Mouse (Mus musculus) right cerebral cortex, adult 2 months (tissue): ENCODE results near the gene Sult4a1.
A peak's percentile ranks its signal among the peaks of the same experiment; 100 is the strongest.
"Not testable (repeated sequence)": the region's sequence is repeated elsewhere in the genome, so short reads cannot be mapped to it uniquely, and the experiment has no call there.

Source experiments
- DNase-seq, 2 experiments: peaks; one replicate each; pipeline ENCODE4 v3.0.0; 2021 to 2022; ENCODE audit warnings: low spot score in 2 of 2

Gene Sult4a1

DNA sequence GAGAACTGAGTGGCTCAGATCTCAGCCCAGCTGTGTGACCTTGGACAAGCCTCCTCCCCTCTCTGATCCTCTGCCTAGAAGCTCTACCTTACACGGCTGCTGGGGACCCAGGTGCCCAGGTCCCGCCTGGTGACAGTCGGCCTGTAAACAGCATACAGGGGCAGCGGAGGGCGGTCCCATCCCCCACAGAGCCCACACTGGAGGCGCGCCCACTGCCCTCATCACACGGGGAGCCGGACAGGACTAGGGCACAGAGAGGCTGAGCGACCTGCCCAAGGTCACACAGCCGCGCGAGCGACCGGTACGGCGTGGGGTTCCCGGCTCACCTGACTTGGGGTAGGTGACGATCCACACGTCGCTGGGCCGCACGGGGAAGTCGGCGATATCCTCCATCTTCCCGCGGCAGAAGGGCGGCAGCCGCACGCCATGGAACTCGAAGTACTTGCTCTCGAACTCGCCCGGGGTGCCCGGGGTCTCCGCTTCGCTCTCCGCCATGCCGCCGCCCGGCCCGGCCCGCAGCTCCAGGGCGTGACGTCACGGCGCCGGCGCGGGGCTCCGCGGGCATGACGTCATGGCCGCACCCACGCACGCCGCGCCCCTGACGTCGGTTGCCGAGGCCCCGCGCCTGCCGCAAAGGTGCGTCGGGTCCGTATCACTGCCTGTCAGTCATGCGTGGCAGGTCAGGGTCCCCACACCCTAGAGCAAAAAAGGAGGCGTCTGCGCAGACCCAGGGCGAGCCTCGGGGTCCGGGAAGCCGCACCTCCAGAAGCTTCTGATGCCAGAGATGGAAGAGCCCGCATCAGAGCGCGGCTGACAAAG lies at the start of gene Sult4a1:
Gene Sult4a1 (minus strand): TSS at position 650 of the 819 bp plus-strand sequence.
- peak; percentile 61 to 68 for DNase-seq

DNA sequence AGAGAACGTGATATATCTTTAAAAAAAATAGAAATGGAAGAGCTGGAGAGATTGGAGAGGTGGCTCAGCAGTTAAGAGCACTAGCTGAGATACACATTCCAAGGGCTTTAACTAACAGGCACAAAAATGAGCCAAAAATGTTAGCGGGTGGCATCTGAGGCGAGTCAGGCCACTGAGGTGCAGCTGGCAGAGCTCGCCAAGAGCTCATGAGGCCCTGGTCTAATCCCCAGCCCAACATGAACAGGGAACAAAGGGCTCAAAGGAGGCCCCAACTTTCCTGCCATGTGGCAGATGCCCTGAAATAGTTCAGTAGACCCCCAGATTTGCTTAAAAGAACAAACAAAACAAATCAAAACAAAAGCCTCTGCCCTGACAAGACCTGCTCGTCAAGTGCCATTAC lies 35.4 kb upstream of the Sult4a1 start:
- no peak for DNase-seq

DNA sequence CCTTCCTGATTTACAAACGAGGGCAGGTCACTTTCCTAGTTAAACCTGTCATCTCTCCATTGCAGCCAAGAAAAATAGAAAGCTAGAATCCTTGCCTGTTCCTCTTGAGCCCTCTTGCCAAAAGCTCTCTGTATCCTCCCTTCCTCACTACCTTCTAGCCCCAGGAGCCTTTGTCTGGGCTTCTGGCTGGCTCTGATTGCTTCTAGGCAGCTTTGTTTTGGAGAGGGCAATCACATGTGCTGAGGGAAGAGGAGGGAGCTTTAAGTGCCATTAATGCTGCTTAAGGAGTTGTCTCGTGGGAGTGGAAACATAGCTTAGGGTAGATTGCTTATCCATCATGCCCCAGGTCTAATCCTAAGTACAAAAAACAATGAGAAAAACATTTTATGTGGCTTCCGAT lies 34.6 kb upstream of the Sult4a1 start:
- DNase-seq, result no peak

DNA sequence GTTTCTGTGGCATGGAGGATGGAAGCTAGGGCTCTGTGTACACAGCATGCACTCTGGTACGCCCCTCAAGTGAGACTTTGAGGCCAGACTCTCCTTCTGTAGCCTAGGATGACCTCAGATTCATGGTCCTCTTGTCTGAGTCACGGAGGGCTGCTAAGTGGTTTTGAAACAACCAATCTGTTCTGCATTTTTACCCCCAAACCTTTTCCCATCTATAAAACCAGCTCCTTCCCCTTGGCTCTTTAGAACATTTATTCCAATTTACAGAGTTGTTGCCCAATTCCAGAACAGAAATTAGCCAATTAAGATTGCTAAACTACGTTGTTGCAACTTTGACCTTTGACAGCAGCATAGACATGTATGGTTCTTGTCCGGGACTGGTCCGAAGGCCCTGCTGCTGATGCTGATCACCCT lies 34.0 kb upstream of the Sult4a1 start:
- no peak for DNase-seq

DNA sequence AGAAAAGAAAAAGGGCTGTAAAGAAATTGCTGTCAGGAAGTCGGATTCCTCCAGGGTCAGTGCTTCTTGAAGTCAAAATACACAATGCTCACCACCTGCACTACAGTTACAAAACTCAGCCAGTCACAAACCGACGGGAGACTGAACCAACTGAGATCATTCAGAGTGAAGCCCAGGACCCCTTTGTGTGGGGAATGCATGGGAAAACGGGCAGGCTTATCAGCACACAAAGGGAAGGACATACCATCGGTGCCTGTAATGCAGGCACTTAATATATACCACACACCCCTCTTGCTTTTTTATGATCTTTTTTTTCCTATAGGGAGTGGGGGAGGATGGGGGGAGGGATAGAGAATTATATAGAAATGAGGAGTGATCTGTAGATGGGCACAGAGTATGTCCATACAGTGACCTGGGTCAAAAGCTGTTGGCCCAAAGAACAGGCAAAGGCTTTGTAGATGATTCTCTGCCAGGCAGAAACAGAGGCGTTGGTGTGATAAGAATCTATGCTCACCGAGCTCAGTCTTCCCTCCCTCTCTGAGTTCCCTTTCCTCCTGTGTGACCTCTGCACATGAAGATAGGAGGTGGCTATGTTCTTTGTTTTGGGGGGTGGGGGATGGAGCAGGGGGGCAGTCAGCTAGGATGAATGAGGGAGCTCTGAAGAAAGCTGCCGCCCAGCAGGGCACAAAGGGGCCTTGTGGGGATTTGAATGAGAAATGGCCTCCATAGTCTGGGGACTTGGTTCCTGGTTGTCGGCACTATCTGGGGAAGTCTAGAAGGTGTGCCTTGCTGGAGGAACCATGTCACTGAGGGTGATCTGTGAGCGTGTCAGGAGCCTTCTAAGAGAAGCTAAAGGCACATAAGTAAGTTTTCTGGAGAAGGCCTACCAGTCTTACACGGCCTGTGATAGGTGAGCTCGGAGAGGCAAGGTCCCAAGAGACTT lies 31.2 kb upstream of the Sult4a1 start:
- DNase-seq, result no peak

DNA sequence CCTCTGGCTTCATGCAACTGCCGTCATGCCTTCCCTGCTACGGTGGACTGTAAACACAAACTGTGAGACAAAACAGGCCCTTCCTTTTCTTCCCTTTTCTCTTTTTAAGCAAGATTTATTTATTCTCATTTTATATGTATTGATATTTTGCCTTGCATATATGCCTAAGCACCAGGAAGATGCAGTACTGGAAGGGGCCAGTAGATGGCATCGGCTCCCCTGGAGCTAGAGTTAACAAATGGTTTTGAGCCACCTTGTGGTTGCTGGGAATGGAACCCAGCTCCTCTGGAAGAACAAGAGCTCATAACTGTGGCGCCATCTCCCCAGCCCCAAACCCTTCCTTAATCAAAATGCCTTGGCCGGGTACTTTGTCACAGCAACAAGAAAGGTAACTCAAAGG lies 29.9 kb upstream of the Sult4a1 start:
- no peak for DNase-seq

DNA sequence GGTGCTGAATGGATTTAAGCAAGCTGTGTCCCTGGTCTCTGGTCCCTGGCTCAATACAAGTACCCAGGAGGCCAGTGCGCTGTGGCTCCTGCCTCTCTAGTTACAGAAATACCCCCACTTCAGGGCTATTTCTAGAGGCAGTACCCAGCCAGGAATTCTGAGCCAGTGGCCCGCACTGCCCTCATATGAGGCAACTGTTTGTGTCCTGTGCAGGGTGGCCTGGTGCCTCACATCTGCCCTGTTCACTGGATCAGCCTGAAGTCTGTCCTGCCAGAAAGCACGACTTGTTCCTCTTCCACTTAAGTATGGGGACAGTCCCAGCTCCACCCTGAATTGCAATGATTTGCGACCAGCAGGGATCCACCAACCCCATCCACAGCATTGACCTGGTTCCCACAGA lies 27.9 kb upstream of the Sult4a1 start:
- DNase-seq, result no peak

DNA sequence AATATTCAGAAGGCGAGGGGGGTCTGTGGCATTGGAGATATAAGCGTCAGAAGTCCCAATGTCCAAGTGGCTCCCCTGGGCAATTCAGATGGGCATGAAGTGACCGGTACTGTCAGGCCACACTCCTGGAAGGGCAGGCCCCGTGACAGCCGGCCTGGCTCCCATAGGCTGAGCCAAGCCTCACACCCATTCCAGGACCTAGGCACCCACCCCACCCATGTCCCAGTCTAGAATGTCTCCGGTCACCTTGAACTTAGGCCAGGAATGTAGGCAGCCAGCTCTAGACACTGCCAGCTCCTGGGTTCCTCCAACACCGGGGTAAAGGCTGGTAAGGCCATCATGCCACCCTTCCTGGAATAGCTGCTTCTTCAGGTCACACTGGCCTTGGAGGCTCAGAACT lies 26.4 kb upstream of the Sult4a1 start:
- no peak for DNase-seq

DNA sequence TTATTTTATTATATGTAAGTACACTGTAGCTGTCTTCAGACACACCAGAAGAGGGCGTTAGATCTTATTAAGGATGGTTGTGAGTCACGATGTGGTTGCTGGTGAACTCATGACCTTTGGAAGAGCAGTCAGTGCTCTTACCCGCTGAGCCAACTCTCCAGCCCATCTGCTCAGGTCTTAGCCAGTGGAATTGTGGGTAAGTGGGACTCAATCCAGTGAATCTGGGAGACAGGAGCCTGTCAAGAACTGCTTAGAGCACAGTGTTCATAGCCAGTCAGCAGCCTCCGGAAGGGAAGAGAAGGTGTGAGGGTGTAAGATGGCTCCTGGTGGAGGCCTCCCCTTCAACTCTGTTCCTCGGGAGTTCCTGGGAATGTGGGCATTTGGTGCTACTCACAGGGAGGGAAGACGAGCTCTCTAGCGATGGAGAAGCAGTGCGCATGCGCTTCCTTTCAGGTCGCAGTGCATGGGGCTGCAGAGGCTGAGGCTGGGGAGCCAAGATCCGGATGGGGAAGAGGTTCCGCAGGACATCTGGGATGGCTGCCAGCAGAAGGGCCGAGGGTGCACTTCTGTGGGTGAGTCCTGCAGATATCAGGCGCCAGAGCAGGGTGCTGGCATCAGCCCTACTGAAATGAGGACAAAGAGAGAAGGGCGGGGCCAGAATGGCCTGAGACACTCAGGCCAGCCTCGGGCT lies 25.7 kb upstream of the Sult4a1 start:
- no peak for DNase-seq

DNA sequence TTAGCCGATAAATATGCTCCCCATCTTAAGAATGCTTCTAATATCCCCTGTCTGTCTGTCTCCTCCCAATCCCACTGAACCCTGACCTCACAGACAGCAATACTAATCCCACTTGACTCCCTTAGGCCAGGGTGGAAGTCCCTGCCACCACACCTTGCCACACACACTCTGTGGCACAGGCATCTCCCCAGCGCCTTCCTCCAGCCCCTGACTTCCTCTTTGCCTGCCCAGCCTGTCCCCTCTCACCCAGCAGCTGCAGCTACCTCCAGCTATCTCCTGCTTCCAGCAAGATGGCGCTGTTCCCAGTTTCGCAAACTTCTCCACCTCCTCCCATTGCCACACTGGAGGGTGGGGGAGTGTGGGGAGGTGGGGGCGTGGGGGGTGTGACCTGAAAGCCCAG lies 21.3 kb upstream of the Sult4a1 start:
- no peak for DNase-seq

DNA sequence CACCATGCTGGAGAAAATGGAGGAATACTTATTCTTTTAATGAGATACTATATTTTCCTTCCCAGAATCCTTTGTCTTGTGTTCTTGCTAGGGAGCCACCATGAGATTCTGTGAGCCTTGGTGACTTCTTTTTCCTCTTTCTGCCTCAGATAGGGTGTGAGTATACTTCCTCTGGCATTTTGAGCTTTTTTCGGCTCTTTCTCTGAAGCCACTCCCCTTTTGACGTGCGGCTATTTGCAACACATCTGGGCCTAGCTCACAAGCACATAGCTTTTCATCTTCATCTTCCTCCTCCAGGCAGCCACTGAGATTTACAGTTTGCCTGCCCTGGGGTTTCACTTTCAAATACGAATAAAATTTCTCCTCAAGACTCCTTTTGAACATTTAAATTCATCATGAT lies 20.9 kb upstream of the Sult4a1 start:
- DNase-seq, result no peak

DNA sequence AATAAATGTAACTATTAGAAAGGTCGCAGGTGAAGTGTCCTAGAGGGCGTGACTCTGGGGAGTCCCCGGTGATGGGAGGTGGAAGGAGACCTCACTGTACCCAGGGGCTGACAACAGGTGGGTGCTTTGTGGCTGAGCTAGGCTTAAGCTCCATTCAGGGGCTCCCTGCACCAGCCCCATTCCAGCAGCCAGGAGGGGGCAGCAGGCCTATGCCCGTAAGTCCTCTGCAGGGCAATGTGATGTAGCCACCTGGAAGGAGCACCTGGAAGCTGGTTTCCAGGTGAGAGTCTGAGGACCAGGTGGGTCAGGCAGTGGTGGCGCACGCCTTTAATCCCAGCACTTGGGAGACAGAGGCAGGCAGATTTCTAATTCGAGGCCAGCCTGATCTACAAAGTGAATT lies 18.5 kb upstream of the Sult4a1 start:
- DNase-seq, result no peak

DNA sequence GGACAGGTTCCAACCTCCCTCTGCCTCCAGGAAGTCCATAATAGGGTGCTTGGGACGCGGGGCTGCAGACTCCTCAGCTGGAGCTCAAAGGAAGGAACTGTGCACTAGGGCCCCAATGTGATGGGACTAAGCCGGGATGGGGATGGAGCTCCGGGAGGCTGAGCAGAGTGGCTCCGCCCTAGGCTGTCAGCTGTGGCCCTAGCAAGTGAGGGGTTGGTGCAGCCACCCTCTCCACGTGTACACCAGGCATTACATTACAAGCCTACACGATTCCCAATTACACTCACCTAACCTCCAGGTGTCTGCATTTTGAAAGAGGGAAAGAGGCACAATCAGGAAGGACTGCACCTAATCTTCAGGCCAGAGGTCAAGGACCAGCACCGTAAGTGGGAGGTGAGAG lies 17.5 kb upstream of the Sult4a1 start, which contains the start of gene Pnpla5:
Gene Pnpla5 (minus strand): TSS at position 101 of the 400 bp plus-strand sequence.
- no peak for DNase-seq

DNA sequence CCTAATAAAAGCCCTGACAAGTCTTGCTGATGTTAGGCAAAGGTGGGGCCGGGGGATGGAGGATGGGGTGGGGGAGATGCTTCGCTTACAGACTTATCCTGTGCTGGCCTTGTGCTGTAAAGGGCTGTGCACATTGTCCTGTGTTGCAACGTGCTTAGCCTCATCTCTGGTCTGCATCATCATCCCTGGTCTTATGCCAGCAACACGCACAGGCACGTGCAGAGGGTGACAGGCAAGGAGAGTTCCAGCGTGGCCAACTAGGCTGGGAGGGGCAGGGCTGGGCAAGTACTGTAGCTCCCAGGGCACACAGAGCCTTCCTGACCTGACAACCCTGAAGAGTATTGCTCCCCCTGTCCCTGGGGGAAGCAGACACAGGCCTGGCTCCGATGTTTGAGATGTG lies 15.5 kb upstream of the Sult4a1 start:
- no peak for DNase-seq

DNA sequence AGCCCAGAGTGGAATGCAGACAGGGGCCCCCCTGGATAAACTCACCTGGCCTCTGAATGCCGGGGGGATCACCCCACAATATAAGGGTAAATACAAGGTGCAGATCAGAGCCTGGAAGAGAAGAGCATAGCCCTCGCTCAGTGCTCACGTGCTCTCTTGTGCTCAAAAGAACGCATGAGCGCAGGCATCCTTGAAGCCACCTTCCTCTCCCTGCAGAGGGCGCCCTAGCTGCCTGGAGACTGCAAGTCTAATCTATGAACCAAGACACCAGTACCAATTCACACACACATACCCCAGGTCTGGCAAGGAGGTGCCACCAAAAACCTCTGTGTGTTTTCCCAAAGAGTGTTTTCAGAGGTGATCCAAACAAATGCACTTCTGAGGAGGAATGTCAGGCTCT lies 15.1 kb upstream of the Sult4a1 start:
- peak; percentile 33 to 35 for DNase-seq

DNA sequence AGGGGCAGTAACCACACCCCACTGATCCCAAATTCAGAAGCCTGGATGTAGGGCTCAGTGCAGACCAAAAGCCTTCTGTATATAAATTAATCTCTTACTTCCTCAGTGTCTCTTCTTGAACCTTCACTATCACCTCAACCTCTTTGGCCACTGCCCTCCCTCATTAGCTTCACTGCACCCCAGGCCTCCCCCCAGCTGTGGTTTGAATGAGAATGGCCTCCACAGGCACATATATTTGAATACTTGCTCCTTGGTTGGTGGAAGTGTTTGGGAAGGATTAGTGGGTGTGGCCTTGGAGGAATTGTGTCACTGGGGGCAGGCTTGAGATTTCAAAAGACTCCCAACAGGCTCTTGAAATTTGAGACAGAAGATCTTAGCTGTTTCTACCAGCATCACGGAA lies 10.9 kb upstream of the Sult4a1 start:
- no peak for DNase-seq

DNA sequence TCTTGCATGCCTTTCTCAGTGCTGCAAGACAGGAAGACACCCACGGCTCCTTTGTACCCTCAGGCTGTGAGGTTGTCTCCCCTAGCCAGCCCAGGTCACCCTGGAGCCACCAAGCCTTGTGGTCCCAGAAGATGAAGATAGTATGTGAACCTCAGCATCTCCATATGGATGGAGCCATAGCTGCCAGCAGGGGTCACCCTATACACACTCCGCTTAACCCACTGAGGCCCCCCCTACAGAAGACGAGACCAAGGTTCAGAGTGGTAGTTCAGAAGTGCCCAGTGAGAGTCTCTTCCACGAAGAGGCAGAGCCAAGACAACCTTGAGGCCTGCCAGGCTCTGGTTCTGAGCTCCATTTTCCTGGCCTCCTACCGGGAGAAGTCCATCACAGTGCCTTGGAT lies 10.2 kb upstream of the Sult4a1 start:
- no peak for DNase-seq

DNA sequence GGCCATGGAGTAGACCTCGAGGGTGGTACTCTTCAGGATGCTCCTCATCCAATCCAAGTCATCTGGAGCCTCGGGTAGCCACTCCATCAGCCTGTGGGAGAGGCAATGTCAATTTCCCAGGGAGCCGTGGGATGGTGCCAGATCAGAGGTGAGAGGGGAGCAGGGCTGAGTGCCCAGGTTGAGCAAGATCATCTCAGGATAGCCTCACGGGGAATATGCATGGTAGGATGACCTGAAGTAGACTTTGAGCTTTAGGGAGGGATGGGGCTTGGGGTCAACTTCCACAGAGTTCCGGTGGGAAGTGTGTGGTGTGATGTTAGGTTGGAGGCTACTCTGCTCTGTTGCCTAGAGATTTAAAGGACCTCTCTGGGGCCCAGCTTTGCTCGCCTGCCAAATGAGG lies 8.3 kb upstream of the Sult4a1 start:
- DNase-seq, result no peak

DNA sequence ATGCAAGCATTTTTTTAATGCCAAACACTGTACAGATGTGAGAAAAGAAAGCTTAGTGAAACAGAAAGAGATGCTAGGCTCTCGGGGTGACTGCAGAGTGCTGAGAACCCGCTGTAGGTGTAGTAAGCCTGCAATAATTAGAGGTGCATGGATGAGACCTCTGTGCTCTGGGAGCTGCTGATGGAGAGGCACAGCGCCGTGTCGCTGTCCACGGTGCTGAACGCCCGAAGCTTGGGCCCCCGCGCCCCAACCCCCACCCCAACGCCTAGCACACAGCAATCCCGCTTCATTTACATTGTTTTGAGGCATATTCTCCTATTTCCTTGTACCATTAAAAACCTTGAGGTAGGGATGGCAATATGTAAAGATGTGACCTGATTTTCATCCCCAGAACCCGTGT lies 3.3 kb upstream of the Sult4a1 start:
- DNase-seq, result no peak

DNA sequence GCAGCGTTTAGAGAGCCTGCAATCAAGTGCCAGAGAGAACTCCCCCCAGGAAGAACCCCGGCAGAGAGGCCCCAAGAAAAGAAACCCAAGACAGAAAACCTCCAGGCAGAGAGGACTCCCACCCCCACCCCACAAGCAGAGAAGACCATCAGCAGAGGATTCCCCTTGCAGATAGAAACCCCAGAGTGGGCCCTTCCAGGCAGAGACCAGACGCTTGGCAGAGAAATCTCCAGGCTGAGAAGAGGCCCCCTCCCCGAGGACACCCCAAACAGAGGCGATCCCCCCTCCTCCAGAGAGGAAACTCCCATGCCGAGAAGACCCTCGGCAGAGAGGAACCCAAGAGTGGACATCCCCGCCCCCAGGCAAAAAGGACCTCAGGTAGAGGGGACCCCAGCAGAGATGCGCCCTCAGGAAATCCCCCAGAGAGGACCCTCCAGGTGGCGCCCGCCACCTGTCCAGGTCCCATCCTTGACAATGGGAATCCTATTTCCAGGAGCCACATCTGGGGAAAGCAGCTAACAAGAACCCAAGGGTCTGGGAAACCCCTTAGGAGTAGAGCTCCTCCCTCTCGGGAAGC lies 458 bp upstream of the Sult4a1 start:
- DNase-seq, result no peak

DNA sequence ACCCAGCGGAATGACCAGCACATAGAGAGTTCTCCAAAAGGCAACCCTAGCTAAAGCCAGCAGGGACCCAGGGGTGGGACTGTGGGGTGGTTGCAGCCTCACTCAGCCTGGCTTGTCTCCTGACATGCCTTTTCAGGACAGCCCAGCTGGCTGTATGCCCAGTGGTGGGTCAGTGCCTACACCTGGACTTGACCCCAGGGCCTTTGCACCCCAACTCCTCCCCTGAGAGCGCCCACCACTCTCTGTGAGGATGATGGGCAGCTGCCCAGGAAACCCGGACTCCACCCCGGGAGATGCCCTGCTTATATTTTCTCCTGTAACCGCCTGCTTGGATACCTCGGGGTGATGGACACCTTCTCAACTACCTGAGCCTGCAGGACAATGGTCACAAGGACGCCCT lies 928 bp downstream of the Sult4a1 start:
- DNase-seq, result no peak

DNA sequence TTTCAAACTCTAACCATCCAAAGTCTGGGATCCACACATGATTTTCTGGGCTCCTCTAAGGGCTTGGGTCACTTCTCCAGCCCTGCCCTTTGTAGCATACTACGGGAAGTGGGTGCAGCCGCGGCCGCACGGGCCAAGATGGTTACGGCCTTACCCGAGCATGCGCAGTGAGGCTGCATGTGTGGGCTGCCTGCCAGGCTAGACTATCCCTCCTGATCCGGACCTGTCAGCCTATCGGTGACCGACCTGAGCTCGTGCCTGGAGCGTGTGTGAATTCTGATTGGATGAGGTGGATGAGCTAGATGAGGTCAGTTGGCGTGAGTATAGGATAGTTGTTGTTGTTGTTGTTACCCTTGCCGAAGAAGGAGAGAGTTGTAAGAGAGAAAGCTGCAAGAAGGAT lies 8.0 kb downstream of the Sult4a1 start:
- DNase-seq, result not testable (repeated sequence)
